Mouse (Mus musculus) urinary bladder, postnatal 36 days (tissue): ENCODE results near the gene Wipf1.
"Not testable (repeated sequence)": the region's sequence is repeated elsewhere in the genome, so short reads cannot be mapped to it uniquely, and the experiment has no call there.

Experiments used
- DNase-seq, 2 experiments: peaks; one replicate each; pipeline ENCODE4 v3.0.0; 2022; ENCODE audit warnings: low spot score in 2 of 2, mixed read lengths in 1 of 2

The Wipf1 gene

DNA sequence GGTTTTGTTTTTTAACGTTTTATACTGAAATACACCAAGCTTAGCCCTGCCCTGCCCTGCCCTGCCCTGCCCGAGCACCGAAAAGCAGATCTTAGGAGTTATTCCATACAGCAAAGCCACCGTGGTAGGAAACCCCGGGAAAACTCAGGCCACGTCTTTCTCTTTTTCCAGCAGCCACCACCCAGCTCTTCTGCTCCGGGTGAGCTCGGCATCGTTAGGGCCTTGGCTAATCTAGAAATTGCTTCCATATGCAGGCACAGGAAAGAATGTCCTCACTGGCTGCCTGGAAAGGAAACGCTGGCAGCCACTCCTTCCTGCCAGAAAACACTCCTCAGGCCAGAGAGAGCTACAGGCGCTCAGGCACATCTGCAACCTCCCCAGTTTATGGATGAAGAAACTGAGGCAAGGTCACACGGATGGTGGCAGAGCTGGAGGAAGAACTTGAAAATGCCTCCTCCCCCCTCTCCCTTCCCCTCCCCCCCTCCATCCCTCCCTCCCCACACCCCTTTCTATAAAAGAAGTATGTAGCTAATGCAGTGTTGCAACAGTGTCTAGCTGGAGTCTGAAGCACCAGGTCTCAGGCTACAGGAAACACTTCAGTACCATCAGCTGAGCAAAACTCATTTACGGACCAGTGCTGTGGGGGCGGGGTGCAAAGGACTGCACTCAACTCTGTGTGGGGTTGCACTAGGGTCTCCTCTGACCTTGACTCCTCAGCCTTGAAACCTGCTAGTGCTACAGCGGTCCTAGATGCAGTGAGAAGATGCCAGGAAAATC lies 20.1 kb downstream of the Wipf1 start:
- DNase-seq = peak in 1 of 2 experiments; percentile 32

GRCm38 (mm10) chr2:73507886-73508285 lies 21.6 kb downstream of the Wipf1 start:
- no peak for DNase-seq

- DNase-seq = not testable (repeated sequence)
Observed at GRCm38 (mm10) chr2:73506337-73506736, 23.2 kb downstream of the Wipf1 start.

- DNase-seq = no peak
Observed at GRCm38 (mm10) chr2:73502863-73503429, 26.6 kb downstream of the Wipf1 start.

DNA sequence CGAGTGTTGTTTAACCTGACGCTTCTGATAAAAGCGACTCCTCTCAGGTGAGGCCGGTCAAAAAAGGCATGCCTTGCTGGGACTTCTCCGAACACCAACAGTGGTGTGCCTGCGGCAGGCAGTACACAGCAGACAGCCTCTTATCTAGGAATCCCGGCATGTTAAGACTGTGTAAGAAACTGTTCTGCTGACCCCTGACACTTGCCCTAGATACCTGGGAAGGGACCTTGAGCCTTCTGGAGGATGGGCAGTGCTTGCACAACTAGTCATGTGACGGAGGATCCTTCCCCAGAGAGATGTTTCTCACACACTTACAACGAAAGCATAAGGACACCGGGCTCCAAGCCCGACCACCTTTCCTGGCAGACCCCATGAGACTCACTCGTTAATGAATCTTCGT lies 28.7 kb downstream of the Wipf1 start:
- DNase-seq = no peak

DNA sequence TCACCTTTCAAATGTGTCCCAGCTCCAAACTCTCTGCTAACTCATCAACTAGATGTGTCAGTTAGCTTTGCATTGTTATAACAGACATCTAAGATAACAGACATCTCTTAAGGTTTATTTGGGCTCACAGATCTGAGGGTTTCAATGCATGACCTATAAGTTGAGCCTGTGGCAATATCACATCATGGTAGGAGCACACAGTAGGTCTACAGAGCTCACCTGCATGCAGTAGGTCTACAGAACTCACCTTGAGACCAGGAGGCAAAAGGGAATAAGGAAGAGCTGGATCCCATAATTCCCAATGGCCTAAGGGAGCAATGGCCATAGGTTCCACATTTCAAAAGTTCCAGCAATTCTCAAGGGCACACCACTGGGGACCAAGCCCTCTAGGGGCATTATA lies 31.2 kb downstream of the Wipf1 start:
- no peak for DNase-seq

- no peak for DNase-seq
Observed at GRCm38 (mm10) chr2:73497572-73497971, 32.0 kb downstream of the Wipf1 start.

GRCm38 (mm10) chr2:73496944-73497343 lies 32.6 kb downstream of the Wipf1 start:
- no peak for DNase-seq

DNA sequence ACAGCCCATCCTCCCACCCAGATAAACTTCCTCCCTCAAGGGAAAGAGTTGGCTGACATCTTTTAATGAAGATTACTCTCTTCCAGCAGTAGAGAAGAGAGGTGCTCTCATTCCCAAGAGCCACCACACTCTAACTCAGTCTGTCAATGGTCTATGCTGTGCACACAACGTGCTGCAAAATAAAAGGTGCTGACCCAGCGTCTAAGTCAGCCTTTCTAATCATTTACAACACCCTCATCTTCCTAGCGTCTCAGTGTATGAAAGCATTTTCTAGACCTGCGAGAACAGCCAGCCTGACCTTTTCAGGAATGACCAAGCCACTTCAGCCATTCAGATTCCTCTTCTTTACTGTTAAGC lies 33.2 kb downstream of the Wipf1 start:
- no peak for DNase-seq

- DNase-seq = no peak
Observed at GRCm38 (mm10) chr2:73495617-73496328, 33.8 kb downstream of the Wipf1 start.

DNA sequence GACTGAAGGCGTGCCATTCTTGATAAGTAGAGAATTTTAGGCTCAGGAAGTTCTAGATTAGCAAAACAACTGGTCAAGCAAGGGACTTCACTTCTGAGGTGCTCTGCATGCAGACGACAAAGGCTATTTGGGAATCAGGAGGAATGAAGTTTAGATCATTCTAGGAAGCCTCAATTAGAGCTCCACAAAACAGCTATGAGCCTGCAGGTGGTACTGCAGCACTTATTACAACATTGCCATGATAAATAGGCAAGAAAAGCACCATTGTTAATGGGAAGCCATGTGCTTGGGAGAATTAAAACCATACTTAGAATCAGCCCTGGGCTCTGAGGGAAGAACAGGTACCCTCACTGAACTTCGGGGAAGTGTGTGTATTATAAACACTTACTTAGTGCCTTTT lies 36.0 kb downstream of the Wipf1 start:
- no peak for DNase-seq

- no peak for DNase-seq
Observed at GRCm38 (mm10) chr2:73491442-73492241, 37.9 kb downstream of the Wipf1 start.

DNA sequence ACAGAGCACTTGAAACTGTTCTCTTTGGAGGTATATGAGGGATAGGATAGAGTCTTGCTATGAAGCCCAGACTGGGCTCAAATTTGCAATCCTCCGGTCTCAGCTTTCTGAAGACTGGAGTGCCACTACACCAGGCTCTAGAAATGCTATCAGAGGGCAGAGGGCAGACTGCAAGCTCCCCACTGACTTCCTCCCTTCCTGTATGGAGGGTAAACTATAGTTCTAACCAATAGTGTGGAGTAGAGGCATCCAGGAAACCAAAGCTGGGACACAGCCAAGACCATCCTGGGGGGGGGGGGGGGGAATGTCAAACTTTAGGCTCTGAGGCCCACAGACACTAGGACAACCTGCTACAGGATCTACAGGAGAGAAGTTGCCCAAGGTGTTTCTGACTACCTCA lies 39.1 kb downstream of the Wipf1 start:
- DNase-seq = no peak

DNA sequence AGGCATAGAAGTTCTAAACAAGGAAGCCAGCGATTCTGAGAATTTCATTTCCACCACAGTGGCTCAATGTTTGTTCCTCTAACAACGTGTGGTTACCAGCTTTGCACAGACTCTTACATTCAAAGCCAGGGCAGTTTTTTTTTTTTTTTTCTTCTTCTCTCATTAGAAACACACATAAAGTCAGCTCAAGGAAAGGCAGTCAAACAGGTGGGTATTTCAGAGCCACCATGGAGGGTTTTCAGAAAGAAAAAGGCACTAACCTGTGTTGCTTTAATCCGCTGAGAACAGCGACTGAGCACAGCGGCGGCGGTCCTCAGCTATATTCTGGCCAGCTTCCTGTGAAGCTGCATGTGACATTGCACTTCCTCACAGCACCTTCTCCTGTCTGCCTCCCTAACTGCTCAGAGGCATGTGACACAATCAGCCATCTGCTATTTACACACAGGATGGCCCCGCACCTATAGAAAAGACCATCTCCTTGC lies 43.4 kb downstream of the Wipf1 start:
- no peak for DNase-seq

GRCm38 (mm10) chr2:73485236-73486119 lies 44.1 kb downstream of the Wipf1 start:
- peak in 1 of 2 experiments; percentile 19 for DNase-seq

DNA sequence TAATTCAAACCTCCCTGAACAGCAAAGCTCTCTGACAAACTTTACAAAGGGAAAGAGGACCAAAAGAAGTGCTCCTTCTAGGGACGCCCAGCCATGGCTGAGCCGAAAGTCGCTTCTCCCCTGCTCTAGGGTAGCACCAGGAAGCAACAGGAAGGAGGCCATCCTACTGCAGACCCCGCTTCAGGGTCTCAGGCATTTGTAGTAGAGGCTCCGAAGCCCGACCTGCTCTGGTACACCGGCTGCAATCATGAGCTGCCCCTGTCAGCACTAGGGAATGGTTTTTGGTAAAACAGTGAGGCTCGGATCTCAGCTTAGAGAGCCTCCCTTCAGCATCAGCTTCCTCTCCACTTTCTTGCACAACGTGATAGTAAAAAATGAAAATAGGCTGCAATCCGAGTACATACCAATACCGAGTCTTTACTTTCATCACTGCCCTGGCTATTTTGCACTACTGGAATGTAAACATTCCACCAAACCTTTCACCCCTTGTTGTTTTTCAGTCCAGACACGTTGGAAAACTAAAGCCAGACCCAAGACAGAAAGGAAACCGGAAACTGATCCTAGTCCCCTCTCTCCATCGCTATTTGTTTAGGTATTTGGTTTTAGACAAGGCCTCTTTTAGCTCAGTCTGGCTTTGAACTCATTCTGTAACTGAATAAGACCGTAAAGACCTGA lies 44.8 kb downstream of the Wipf1 start:
- no peak for DNase-seq

DNA sequence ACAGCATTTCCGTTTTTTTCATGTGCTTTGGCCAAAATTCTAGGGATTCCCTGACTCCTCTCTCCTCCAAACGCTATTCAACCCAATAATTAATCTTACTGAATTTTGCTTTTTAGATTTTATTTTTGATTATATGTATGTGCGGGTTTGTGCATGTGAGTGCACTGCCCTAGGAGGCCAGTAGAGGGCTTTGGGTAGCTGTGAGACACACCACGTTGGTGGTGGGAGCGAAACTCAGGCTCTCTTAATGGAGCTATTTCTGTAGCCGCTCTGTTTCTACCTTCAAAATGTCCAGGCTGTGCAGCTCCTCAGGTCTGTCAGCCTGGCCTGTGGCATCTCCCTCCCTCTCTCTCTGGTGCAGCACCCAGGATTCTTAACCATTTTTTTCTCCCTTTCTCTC lies 50.7 kb downstream of the Wipf1 start:
- DNase-seq = no peak

DNA sequence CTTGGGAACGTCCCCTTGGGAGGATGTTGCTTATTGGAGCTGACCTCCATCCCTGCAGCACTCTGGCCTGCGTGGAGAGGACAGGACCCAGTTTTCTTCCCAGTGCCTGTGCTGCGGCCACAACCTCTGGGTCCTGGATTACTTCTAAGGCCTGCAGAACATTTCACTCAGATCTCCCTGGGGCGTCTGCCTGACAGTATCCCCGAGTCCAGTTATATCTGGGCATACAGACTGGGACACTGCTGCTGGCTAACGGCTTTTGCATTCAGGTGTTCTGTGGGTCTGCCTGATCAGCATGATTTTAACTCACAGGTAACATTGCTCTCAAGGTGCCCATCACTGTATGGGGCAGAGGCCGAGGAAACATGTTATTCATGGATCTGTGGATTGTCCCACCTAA lies 52.0 kb downstream of the Wipf1 start:
- DNase-seq = no peak

DNA sequence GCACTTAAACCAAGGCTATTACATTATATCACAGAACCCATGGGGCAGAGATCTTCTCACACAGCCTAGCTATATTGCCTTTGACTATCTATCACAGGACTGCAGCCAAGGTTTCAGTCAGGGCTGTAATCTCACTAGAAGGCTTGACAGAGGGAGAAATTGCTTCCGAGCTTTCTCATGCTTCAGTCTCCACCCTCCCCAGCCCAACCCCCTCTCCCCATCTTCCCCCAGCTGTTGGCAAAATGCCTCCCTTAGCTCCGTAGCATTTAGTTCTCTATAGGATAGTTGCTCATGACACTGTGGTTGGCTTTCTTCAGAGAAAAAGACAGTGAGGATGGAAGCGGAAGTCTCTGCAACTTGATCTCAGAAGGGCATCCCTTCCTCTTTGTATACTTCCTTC lies 54.0 kb downstream of the Wipf1 start:
- no peak for DNase-seq

- no peak for DNase-seq
Observed at GRCm38 (mm10) chr2:73472130-73472529, 57.4 kb downstream of the Wipf1 start.
